Mouse (Mus musculus) retina, postnatal 7 days (tissue): Measurements from ENCODE around the gene Ssxb10.
"Not testable (repeated sequence)": the region's sequence is repeated elsewhere in the genome, so short reads cannot be mapped to it uniquely, and the experiment has no call there.

Experiments used
- DNase-seq: peaks from one replicate; pipeline ENCODE4 v3.0.0-alpha.2; 2012; ENCODE audit warnings: low read depth, low spot score

Ssxb10 gene

GRCm38 (mm10) chrX:8327124-8327523, at the start of gene Ssxb10:
Gene Ssxb10, plus strand, starts transcription at chrX:8327424.
- DNase-seq: no peak

GRCm38 (mm10) chrX:8288621-8289020, 38.6 kb upstream of the Ssxb10 start:
- DNase-seq: no peak

- DNase-seq: no peak
Observed at GRCm38 (mm10) chrX:8309302-8309701, 17.9 kb upstream of the Ssxb10 start.

- DNase-seq: not testable (repeated sequence)
Observed at GRCm38 (mm10) chrX:8314905-8315304, 12.3 kb upstream of the Ssxb10 start.

- not testable (repeated sequence) for DNase-seq
Observed at GRCm38 (mm10) chrX:8366678-8367077, 39.5 kb downstream of the Ssxb10 start, which contains the start of gene Ssxb9. Gene Ssxb9, plus strand, starts transcription at chrX:8366978.
